Mouse (Mus musculus) ES-Bruce4 (cell line): ENCODE results near the gene Scnn1a. TPM values are rescaled to one million over a fixed set of nuclear protein-coding genes. Genes with fewer than 3 reads are reported as not detected.

ENCODE experiments used
- H3K27ac ChIP-seq: 2 replicates; pipeline ENCODE4 v1.5.1; 2012; ENCODE audit warnings: low read length, inconsistent platforms; ENCODE audit not compliant: insufficient read depth
- H3K27me3 ChIP-seq: 2 replicates; pipeline ENCODE4 v1.6.1; 2012; ENCODE audit warnings: mild to moderate bottlenecking, low read length, inconsistent platforms; ENCODE audit not compliant: control insufficient read depth, poor library complexity, insufficient read depth, severe bottlenecking
- H3K36me3 ChIP-seq: 2 replicates; pipeline ENCODE4 v1.6.1; 2012; ENCODE audit warnings: inconsistent platforms, mild to moderate bottlenecking, low read length, moderate library complexity; ENCODE audit not compliant: control insufficient read depth, poor library complexity, insufficient read depth, severe bottlenecking
- H3K4me1 ChIP-seq: one replicate; pipeline ENCODE4 v1.8.1; 2011; ENCODE audit warnings: low read length; ENCODE audit not compliant: control insufficient read depth, insufficient read depth
- H3K4me3 ChIP-seq: 2 replicates; pipeline ENCODE4 v1.5.1; 2011; ENCODE audit warnings: low read depth, mild to moderate bottlenecking, low read length
- H3K9ac ChIP-seq: 2 replicates; pipeline ENCODE4 v1.6.1; 2012; ENCODE audit warnings: low read depth, mild to moderate bottlenecking, inconsistent platforms; ENCODE audit not compliant: poor library complexity, severe bottlenecking
- H3K9me3 ChIP-seq: replicated peaks from 2 replicates; pipeline ENCODE4 v1.6.1; 2012; ENCODE audit warnings: mild to moderate bottlenecking, low read length, inconsistent platforms; ENCODE audit not compliant: control insufficient read depth, poor library complexity, insufficient read depth, severe bottlenecking
- CTCF ChIP-seq: IDR thresholded peaks from one replicate; pipeline ENCODE4 v1.8.1; 2011; ENCODE audit warnings: low read depth, low read length
- EP300 ChIP-seq: IDR thresholded peaks from 2 replicates; pipeline ENCODE4 v1.6.1; 2011; ENCODE audit warnings: low read depth, low read length; ENCODE audit not compliant: insufficient read depth
- POLR2A ChIP-seq: IDR thresholded peaks from one replicate; pipeline ENCODE4 v1.8.1; 2011; ENCODE audit warnings: low read length; ENCODE audit not compliant: insufficient read depth
- polyA plus RNA-seq: library from polyadenylated mRNA; stranded (reverse); fragments of >200 nt; gene quantifications from 2 replicates; pipeline ENCODE4 v1.2.4, GENCODE M21; 2011; ENCODE audit warnings: low read depth; ENCODE audit not compliant: missing spikeins, insufficient read depth, insufficient read length

Scnn1a gene
- polyA plus RNA-seq, 1 experiment: 2.0 TPM

DNA sequence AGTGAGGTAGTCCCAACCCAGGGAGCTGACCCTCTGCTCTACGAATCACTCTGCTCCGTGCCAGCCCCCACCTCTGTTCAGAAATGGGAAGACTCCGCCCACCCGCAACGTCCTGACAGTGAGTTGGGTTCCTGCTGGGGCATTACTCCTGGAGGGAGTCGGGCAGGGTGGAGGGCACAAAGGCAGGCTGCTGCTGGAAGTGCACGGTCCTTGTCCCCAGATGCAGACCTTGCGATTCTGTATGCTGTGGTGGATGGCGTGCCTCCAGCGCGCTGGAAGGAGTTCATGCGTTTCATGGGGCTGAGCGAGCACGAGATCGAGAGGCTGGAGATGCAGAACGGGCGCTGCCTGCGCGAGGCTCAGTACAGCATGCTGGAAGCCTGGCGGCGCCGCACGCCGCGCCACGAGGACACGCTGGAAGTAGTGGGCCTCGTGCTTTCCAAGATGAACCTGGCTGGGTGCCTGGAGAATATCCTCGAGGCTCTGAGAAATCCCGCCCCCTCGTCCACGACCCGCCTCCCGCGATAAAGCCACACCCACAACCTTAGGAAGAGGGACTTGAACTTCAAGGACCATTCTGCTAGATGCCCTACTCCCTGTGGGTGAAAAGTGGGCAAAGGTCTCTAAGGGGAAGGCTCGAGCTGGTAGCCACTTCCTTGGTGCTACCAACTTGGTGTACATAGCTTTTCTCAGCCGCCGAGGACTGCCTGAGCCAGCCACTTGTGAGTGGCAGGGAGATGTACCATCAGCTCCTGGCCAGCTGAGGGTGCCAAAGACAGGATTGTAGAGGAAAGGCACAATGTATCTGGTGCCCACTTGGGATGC is 41.2 kb downstream of the Scnn1a start:
- Histone ChIP-seq H3K27ac (no peak overlapping the region), H3K27me3 (no peaks in the 10 kb centered on the region), H3K9ac (no peak overlapping the region), H3K4me3 (peak overlapping the region; percentile 10), H3K4me1 (peaks cover 16% of the 10 kb centered on the region), H3K9me3 (no peaks in the 10 kb centered on the region), H3K36me3 (no peaks in the 10 kb centered on the region)
- TF ChIP-seq POLR2A: no peak
- peak; percentile 69 for TF ChIP-seq CTCF

DNA sequence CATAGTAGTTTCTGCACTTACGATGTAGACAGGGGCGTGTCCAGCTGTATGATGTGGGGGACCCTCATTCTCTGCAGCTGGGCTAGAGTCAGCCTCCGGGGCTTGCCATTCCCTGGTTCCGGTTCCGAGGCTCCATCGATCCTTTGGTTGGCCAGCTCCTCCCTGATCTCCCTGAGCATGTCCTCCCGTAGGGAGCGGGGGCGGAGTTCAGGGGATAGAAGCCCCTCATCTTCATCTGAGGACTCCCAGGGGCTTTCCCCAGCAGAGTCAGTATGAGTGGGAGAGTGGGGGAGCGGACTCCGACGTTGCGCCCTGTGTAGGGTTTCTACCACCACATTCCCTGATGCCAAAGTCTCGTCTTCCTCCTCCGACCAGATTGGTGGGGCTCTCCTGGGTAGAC is 42.6 kb downstream of the Scnn1a start:
- H3K27me3 ChIP-seq: no peaks in the 10 kb centered on the region
- H3K9ac ChIP-seq: 0 out of 2 replicates have a peak overlapping the region, but pooled peaks have one; percentile 14
- TF ChIP-seq EP300: no peak
- no peak for TF ChIP-seq CTCF
- TF ChIP-seq POLR2A: no peak
- no peak overlapping the region for H3K27ac ChIP-seq
- peaks cover 14% of the 10 kb centered on the region for H3K4me1 ChIP-seq
- no peaks in the 10 kb centered on the region for H3K9me3 ChIP-seq
- no peaks in the 10 kb centered on the region for H3K36me3 ChIP-seq
- no peak overlapping the region for H3K4me3 ChIP-seq

DNA sequence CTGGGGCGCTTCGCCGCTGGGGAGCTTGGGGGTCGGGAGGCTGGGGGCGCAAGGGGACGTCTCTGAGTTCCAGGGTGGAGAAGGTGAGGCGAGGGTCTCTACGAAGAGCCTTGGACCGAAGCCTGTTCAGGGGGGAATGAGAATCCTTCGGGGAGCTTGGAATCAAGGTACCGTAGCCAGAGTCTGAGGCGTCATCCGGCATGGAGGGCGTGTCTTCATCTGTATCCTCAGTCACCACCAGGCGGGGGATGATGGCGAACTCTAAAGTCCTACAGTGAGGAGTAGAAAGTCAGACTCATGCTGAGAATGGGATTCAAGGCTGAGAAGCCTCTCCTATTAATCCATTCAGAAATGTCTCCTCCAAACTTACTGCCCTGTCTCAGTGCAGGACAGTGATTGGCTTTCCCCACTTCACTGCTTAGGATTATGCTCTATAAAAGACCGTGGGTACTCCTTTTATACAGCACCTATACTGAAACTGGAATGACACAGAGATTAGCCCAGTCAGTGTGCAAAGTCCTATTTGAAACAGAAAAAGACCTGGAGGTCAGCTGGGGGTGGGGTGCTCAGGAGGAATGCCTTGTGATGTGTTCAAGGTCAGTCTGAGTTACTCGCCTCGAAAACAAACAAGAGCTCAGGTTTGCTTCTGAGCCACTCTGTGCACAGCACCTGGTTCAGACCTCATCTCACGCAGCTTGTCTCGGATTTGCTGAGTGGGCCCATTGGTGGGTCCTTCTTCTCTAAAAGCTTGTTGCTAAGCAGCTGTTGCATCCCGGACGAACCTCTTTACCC is 43.2 kb downstream of the Scnn1a start:
- no peaks in the 10 kb centered on the region for H3K27me3 ChIP-seq
- H3K4me3 ChIP-seq: 0 out of 2 replicates have a peak overlapping the region, but pooled peaks have one; percentile 9
- H3K36me3 ChIP-seq: no peaks in the 10 kb centered on the region
- H3K27ac ChIP-seq: no peak overlapping the region
- H3K9ac ChIP-seq: 0 out of 2 replicates have a peak overlapping the region, but pooled peaks have one; percentile 14
- H3K9me3 ChIP-seq: no peaks in the 10 kb centered on the region
- TF ChIP-seq POLR2A (no peak), EP300 (peak; percentile 54; the same call in 1 of the 2 replicates)
- H3K4me1 ChIP-seq: peaks cover 14% of the 10 kb centered on the region

DNA sequence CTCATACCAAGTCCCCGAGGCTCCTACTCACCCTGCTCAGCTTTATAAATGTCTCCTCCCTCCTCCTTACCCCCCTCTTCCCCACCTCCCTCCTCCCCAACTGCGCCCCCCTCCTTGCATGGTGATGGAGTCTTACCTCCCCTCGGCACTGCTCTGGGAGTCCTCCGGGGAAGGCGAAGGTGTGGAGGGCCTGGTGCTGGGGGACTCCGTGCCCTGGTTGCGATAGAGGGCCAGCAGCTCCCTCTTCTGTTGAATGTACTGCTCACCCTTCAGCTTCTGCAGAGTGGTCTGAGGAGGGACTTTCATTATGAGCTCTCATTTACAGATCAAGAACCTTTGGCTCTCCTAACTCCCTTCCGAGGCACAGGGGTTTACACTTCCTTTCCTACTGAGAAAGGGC is 44.0 kb downstream of the Scnn1a start:
- H3K27ac ChIP-seq: no peak overlapping the region
- peak overlapping the region; percentile 6; the same call in 1 of the 2 replicates for H3K4me3 ChIP-seq
- no peak overlapping the region for H3K9ac ChIP-seq
- TF ChIP-seq POLR2A (no peak), CTCF (peak; percentile 43)
- no peaks in the 10 kb centered on the region for H3K27me3 ChIP-seq
- no peaks in the 10 kb centered on the region for H3K9me3 ChIP-seq
- no peaks in the 10 kb centered on the region for H3K36me3 ChIP-seq
- peaks cover 18% of the 10 kb centered on the region for H3K4me1 ChIP-seq

DNA sequence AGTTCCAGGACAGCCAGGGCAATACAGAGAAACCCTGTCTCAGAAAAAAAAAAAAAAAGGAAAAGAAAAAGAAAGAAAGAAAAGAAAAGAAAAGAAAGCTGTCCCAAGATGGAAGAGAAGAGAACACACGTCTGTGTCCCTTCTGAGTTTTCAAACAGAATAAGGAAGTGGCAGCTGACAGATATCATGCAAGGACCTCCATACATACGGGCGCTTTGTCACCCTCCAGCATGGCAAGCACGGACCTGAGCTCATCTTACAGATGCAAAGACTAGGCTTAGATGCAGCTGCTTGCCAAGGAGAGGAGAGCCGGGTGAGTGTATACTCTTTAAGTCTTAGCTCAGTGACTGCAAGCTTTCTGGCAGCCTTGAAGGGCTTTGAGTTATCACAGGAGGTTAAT is 45.1 kb downstream of the Scnn1a start:
- H3K9me3 ChIP-seq: no peaks in the 10 kb centered on the region
- no peaks in the 10 kb centered on the region for H3K27me3 ChIP-seq
- no peak overlapping the region for H3K27ac ChIP-seq
- no peak for TF ChIP-seq POLR2A
- TF ChIP-seq EP300: no peak
- TF ChIP-seq CTCF: no peak
- H3K4me1 ChIP-seq: peaks cover 20% of the 10 kb centered on the region
- no peak overlapping the region for H3K9ac ChIP-seq
- H3K4me3 ChIP-seq: no peak overlapping the region
- no peaks in the 10 kb centered on the region for H3K36me3 ChIP-seq

DNA sequence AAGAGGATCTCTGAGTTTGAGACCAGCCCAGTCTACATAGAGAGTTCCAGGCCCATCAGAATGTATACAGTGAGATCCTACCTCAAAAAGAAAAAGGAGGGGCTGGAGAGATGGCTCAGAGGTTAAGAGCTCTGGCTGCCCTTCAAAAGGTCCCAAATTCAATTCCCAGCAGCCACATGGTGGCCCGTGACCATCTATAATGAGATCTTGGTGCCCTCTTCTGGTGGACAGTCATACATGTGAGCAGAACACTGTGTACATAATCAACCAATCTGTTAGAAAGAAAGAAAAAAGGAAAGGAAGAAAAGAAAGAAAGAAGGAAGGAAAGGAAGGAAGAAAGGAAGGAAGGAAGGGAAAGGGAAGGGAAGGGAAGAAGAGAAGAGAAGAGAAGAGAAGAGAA is 45.7 kb downstream of the Scnn1a start:
- no peaks in the 10 kb centered on the region for H3K9me3 ChIP-seq
- no peak overlapping the region for H3K27ac ChIP-seq
- H3K4me1 ChIP-seq: peaks cover 23% of the 10 kb centered on the region
- H3K27me3 ChIP-seq: no peaks in the 10 kb centered on the region
- H3K9ac ChIP-seq: no peak overlapping the region
- H3K4me3 ChIP-seq: no peak overlapping the region
- no peaks in the 10 kb centered on the region for H3K36me3 ChIP-seq
- TF ChIP-seq POLR2A (no peak), EP300 (no peak), CTCF (no peak)
